Mouse (Mus musculus) thymus, postnatal 36 days (tissue): ENCODE data around the gene Gm9970.

ENCODE experiments used
- DNase-seq, 2 experiments: peaks; one replicate each; pipeline ENCODE4 v3.0.0; 2022; ENCODE audit warnings: mixed read lengths in 2 of 2

Gm9970 gene

GRCm38 (mm10) chr5:31194486-31195485, 46.2 kb downstream of the Gm9970 start:
- peak in 1 of 2 experiments; percentile 11 for DNase-seq

DNA sequence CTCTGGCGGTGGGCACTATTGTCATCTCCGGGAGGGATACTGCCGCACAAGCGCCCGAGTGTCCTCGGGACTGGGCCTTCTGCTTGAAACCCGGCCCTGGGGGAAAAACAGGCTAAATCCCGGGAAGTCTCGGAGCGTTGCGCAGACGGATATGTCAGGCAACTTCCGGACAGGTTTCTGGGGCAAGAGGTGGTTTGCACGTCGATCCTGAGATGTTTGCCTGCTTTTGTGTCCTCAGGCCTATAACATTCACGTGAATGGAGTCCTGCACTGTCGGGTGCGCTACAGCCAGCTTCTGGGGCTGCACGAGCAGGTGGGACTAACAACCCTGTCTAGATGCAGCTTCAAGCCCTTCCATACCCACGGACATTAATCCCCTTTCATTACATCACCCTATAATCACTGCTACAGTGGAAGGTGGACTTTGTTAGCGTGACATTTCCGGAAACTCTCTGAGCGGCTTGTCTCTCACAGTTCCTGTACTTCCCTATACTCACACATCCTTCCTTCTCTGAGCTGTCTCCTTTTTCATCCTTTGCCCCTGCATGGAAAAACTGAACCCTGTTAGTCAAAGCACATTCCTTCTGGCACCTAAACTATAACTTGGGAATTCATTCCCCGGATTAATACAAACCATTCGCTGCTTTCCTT, 47.3 kb downstream of the Gm9970 start:
- DNase-seq: no peak

DNA sequence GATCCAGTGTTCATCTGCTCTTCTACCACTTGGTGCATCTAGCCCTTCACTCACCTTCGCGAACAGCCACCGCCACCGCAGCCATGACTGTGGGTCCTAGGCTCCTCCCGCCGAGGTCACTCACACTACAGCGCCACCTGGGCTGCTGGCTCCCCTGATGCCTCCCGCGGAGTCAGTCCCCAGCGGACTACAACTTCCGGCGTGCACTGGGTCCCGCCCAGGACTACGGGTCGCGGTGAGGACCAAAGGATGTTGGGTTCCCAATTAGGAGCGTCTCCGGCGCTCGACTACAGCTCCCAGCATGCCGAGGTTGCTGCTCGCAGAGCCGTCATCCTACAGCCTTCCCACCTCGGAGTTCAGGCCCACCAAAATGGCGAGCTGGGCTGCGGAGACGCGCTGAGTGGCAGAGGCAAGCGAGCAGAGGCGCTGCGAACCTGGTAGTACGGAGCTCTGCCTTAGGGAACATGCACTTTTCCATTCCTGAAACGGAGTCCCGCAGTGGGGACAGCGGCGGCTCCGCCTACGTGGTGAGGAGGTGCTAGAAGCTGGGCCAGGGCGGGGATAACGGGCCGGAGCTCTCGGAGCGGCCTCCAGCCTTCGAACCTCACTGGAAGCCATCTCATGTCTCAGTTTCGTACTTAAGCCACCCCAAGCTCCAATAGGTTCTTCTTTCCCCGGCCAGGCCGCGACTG, 47.9 kb downstream of the Gm9970 start, which contains the start of the genes Snx17 and Eif2b4:
Gene Snx17, plus strand, starts transcription at position 289 of the 692 bp plus-strand sequence.
Gene Eif2b4, minus strand, starts transcription at position 492 of the 692 bp plus-strand sequence.
- DNase-seq: peak; percentile 100

- DNase-seq: no peak
These were observed 48.7 kb downstream of the Gm9970 start for GRCm38 (mm10) chr5:31192045-31192938.
